Mouse (Mus musculus) thymus, adult 2 months (tissue): ENCODE measurements around the gene Cpxm1.

ENCODE experiments used
- CTCF ChIP-seq: fragments of 200-500 bp; IDR thresholded peaks from 2 replicates; pipeline ENCODE4 v1.5.1; 2012; ENCODE audit warnings: mild to moderate bottlenecking, control low read depth, low read length, moderate library complexity, borderline replicate concordance; ENCODE audit not compliant: control insufficient read depth, poor library complexity, insufficient read depth; ENCODE audit errors: extremely low read depth
- POLR2A ChIP-seq: fragments of 200-500 bp; IDR thresholded peaks from 2 replicates; pipeline ENCODE4 v1.6.1; 2012; ENCODE audit warnings: mild to moderate bottlenecking, low read length, control low read depth, moderate library complexity; ENCODE audit not compliant: control insufficient read depth, poor library complexity, insufficient read depth; ENCODE audit errors: extremely low read depth

DNA sequence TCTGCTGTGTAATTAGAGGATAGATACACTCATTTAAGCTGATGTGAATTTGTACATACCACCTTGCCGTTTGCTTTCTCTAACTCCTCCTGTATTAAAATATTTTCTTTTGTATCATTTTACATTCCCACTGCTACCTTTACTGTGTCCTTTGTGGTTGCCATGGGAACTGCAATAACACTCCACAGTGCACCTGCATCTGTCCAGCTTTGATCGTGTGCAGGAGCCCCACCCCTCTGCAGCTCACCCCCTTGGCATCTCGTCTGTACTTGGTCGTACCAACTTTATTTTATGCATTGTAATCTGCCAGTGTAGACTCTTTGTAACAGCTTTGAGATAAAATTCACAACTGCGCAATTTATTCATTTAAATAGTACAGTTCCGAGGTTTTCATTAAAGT lies 13.5 kb downstream of the Cpxm1 start:
- TF ChIP-seq CTCF (no peak), POLR2A (no peak)
